Comparison of ENCODE assay signal across 25 mouse cellular contexts in the genomic region with DNA sequence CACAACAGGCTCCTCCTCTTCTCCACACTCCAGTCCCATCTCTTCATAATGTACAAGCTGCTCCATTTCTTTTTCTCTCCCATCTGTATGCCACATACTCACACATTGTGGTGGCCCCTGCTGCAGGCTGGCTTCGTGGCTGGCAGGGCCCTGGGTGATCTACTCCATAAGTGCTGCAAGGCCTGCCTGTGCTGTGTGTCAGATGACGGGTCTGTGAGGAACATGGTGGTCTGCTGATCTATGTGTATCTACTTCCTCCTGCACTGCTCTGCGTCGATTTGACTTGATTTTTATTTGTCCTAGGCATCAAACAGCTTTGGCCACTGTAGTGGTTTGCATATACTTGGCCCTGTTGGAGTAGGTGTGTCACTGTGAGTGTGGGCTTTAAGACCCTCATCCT.
A peak's percentile ranks its signal among the peaks of the same experiment; 100 is the strongest.
DNase-seq lines count a peak whose midpoint lies in the region; ATAC-seq lines count a peak whose summit lies in the region.
"Had no signal": no experiment of that assay in that cellular context is flagged by ENCODE, and none has a peak within 500 bp of the region (broad histone marks: within the 10 kb centered on the region; RNA-seq: fewer than 3 reads in every experiment).

No protein-coding gene starts in this region.

- no peak overlapping the region for H3K27ac ChIP-seq in embryonic facial prominence, embryonic 11.5 days (replicated peaks; ENCODE audit: low read depth, low read length)
- H3K27ac ChIP-seq in embryonic facial prominence, embryonic 10.5 days (replicated peaks) = no peak overlapping the region
- no peak overlapping the region for H3K27ac ChIP-seq in intestine, embryonic 15.5 days
- H3K27ac ChIP-seq in intestine, embryonic 16.5 days (ENCODE audit: low read length) = no peak overlapping the region
- no peak overlapping the region for H3K27ac ChIP-seq in liver, embryonic 11.5 days (ENCODE audit: low read depth, low read length)
- H3K27ac ChIP-seq in liver, embryonic 12.5 days = no peak overlapping the region
- no peak overlapping the region for H3K27ac ChIP-seq in midbrain, embryonic 13.5 days
- no peak overlapping the region for H3K27ac ChIP-seq in midbrain, embryonic 16.5 days (ENCODE audit: low read length)
- H3K27ac ChIP-seq: embryonic facial prominence, embryonic 15.5 days; gastrocnemius, adult 2 months; heart, embryonic 15.5 days; macrophage had no signal

- no peak overlapping the region for H3K9ac ChIP-seq in embryonic facial prominence, embryonic 11.5 days (replicated peaks; ENCODE audit: low read length)
- no peak overlapping the region for H3K9ac ChIP-seq in intestine, embryonic 15.5 days
- H3K9ac ChIP-seq in intestine, embryonic 16.5 days (ENCODE audit: low read depth, low read length) = no peak overlapping the region
- H3K9ac ChIP-seq in liver, embryonic 11.5 days (ENCODE audit: low read depth, low read length) = no peak overlapping the region
- no peak overlapping the region for H3K9ac ChIP-seq in liver, embryonic 12.5 days
- no peak overlapping the region for H3K9ac ChIP-seq in midbrain, embryonic 13.5 days (replicated peaks)
- H3K9ac ChIP-seq in midbrain, embryonic 16.5 days (ENCODE audit: low read depth, low read length) = no peak overlapping the region
- H3K9ac ChIP-seq: embryonic facial prominence, embryonic 15.5 days; heart, embryonic 15.5 days had no signal

- H3K4me3 ChIP-seq in embryonic facial prominence, embryonic 11.5 days (ENCODE audit: low read depth, low read length) = no peak overlapping the region
- H3K4me3 ChIP-seq in embryonic facial prominence, embryonic 10.5 days = no peak overlapping the region
- H3K4me3 ChIP-seq in intestine, embryonic 15.5 days (replicated peaks) = no peak overlapping the region
- H3K4me3 ChIP-seq in intestine, embryonic 16.5 days (ENCODE audit: low read length) = no peak overlapping the region
- H3K4me3 ChIP-seq in liver, embryonic 11.5 days (ENCODE audit: low read depth, low read length) = no peak overlapping the region
- no peak overlapping the region for H3K4me3 ChIP-seq in liver, embryonic 12.5 days
- no peak overlapping the region for H3K4me3 ChIP-seq in midbrain, embryonic 13.5 days (replicated peaks)
- H3K4me3 ChIP-seq in midbrain, embryonic 16.5 days (ENCODE audit: low read depth, low read length) = no peak overlapping the region
- H3K4me3 ChIP-seq: embryonic facial prominence, embryonic 15.5 days; gastrocnemius, adult 2 months; heart, embryonic 15.5 days had no signal

- no peaks in the 10 kb centered on the region for H3K36me3 ChIP-seq in embryonic facial prominence, embryonic 11.5 days (replicated peaks; ENCODE audit: control insufficient read depth, insufficient read depth, low read depth, low read length)
- no peaks in the 10 kb centered on the region for H3K36me3 ChIP-seq in embryonic facial prominence, embryonic 10.5 days (replicated peaks)
- no peaks in the 10 kb centered on the region for H3K36me3 ChIP-seq in intestine, embryonic 15.5 days
- no peaks in the 10 kb centered on the region for H3K36me3 ChIP-seq in intestine, embryonic 16.5 days (ENCODE audit: control insufficient read depth, insufficient read depth, low read length)
- H3K36me3 ChIP-seq in liver, embryonic 11.5 days (ENCODE audit: control insufficient read depth, insufficient read depth, low read length) = no peaks in the 10 kb centered on the region
- H3K36me3 ChIP-seq in liver, embryonic 12.5 days = no peaks in the 10 kb centered on the region
- H3K36me3 ChIP-seq in midbrain, embryonic 13.5 days = no peaks in the 10 kb centered on the region
- H3K36me3 ChIP-seq in midbrain, embryonic 16.5 days (ENCODE audit: control insufficient read depth, insufficient read depth, low read length) = no peaks in the 10 kb centered on the region
- H3K36me3 ChIP-seq: embryonic facial prominence, embryonic 15.5 days; heart, embryonic 15.5 days had no signal

- H3K27me3 ChIP-seq in embryonic facial prominence, embryonic 11.5 days (ENCODE audit: control insufficient read depth, insufficient read depth, low read length) = no peaks in the 10 kb centered on the region
- H3K27me3 ChIP-seq in embryonic facial prominence, embryonic 10.5 days (replicated peaks; ENCODE audit: low read depth, poor library complexity, severe bottlenecking) = no peaks in the 10 kb centered on the region
- no peaks in the 10 kb centered on the region for H3K27me3 ChIP-seq in intestine, embryonic 15.5 days (replicated peaks)
- no peaks in the 10 kb centered on the region for H3K27me3 ChIP-seq in intestine, embryonic 16.5 days (replicated peaks; ENCODE audit: control insufficient read depth, insufficient read depth, low read length)
- H3K27me3 ChIP-seq in liver, embryonic 11.5 days (replicated peaks; ENCODE audit: control insufficient read depth, insufficient read depth, low read length) = no peaks in the 10 kb centered on the region
- no peaks in the 10 kb centered on the region for H3K27me3 ChIP-seq in liver, embryonic 12.5 days (replicated peaks)
- no peaks in the 10 kb centered on the region for H3K27me3 ChIP-seq in midbrain, embryonic 13.5 days
- H3K27me3 ChIP-seq in midbrain, embryonic 16.5 days (ENCODE audit: control insufficient read depth, insufficient read depth, low read depth, low read length) = no peaks in the 10 kb centered on the region
- H3K27me3 ChIP-seq: CH12.LX; embryonic facial prominence, embryonic 15.5 days; heart, embryonic 15.5 days had no signal

- 78% methylated on average over 4 of the region's 4 CpGs for WGBS in embryonic facial prominence, embryonic 11.5 days
- WGBS in embryonic facial prominence, embryonic 10.5 days = 83% methylated on average over 4 of the region's 4 CpGs
- 59% methylated on average over 4 of the region's 4 CpGs for WGBS in intestine, embryonic 15.5 days
- 62% methylated on average over 4 of the region's 4 CpGs for WGBS in intestine, embryonic 16.5 days
- 61% methylated on average over 4 of the region's 4 CpGs for WGBS in liver, embryonic 11.5 days
- 51% methylated on average over 4 of the region's 4 CpGs for WGBS in liver, embryonic 12.5 days (ENCODE audit: insufficient replicate concordance)
- WGBS in midbrain, embryonic 13.5 days = 86% methylated on average over 4 of the region's 4 CpGs
- WGBS in midbrain, embryonic 16.5 days = 87% methylated on average over 4 of the region's 4 CpGs

- H3K4me1 ChIP-seq in embryonic facial prominence, embryonic 11.5 days (ENCODE audit: control insufficient read depth, insufficient read depth, low read length) = no peaks in the 10 kb centered on the region
- peaks cover 15% of the 10 kb centered on the region for H3K4me1 ChIP-seq in embryonic facial prominence, embryonic 10.5 days
- peaks cover 9% of the 10 kb centered on the region; the same call in 1 of the 2 replicates for H3K4me1 ChIP-seq in intestine, embryonic 15.5 days (replicated peaks)
- peaks cover 5% of the 10 kb centered on the region; the same call in 1 of the 2 replicates for H3K4me1 ChIP-seq in intestine, embryonic 16.5 days (ENCODE audit: control insufficient read depth, insufficient read depth, low read length)
- no peaks in the 10 kb centered on the region for H3K4me1 ChIP-seq in liver, embryonic 11.5 days (replicated peaks; ENCODE audit: control insufficient read depth, insufficient read depth, low read length)
- H3K4me1 ChIP-seq in liver, embryonic 12.5 days = no peaks in the 10 kb centered on the region
- 0 out of 2 replicates have a peak, but pooled peaks cover 3% of the 10 kb centered on the region for H3K4me1 ChIP-seq in midbrain, embryonic 13.5 days (replicated peaks)
- H3K4me1 ChIP-seq in midbrain, embryonic 16.5 days (ENCODE audit: control insufficient read depth, insufficient read depth, low read length) = no peaks in the 10 kb centered on the region
- H3K4me1 ChIP-seq: heart, embryonic 15.5 days had no signal

- no peaks in the 10 kb centered on the region for H3K9me3 ChIP-seq in embryonic facial prominence, embryonic 11.5 days (replicated peaks; ENCODE audit: control insufficient read depth, low read length)
- H3K9me3 ChIP-seq in embryonic facial prominence, embryonic 10.5 days = no peaks in the 10 kb centered on the region
- H3K9me3 ChIP-seq in intestine, embryonic 15.5 days = no peaks in the 10 kb centered on the region
- no peaks in the 10 kb centered on the region for H3K9me3 ChIP-seq in intestine, embryonic 16.5 days (ENCODE audit: control insufficient read depth, low read length)
- H3K9me3 ChIP-seq in liver, embryonic 11.5 days (ENCODE audit: control insufficient read depth, low read length) = no peaks in the 10 kb centered on the region
- H3K9me3 ChIP-seq in liver, embryonic 12.5 days (replicated peaks) = no peaks in the 10 kb centered on the region
- no peaks in the 10 kb centered on the region for H3K9me3 ChIP-seq in midbrain, embryonic 13.5 days
- H3K9me3 ChIP-seq in midbrain, embryonic 16.5 days (replicated peaks; ENCODE audit: control insufficient read depth, low read length, poor library complexity, severe bottlenecking) = no peaks in the 10 kb centered on the region; the same call in 1 of the 2 replicates
- H3K9me3 ChIP-seq: embryonic facial prominence, embryonic 15.5 days; heart, embryonic 15.5 days had no signal

- no peak for DNase-seq in embryonic facial prominence, embryonic 11.5 days (ENCODE audit: low spot score)
- DNase-seq in embryonic facial prominence, embryonic 10.5 days (ENCODE audit: low spot score) = no peak
- DNase-seq in liver, embryonic 11.5 days (ENCODE audit: low spot score) = peak; percentile 27
- DNase-seq: adrenal gland, adult 2 months; adrenal gland, postnatal 36 days; cerebellum, adult 18-20 months; gastrocnemius, adult 2 months; gastrocnemius, postnatal 36 days; layer of hippocampus, postnatal 36 days; liver; midbrain, embryonic 14.5 days; thymus, adult 2 months; thymus, postnatal 36 days had no signal

- 0 out of 2 replicates have a peak, but pooled peaks have one; percentile 44 for ATAC-seq in embryonic facial prominence, embryonic 11.5 days (replicated peaks; ENCODE audit: insufficient number of reproducible peaks, low FRiP score, low TSS enrichment, low read depth)
- peak; percentile 14; the same call in 1 of the 2 replicates for ATAC-seq in intestine, embryonic 15.5 days
- no peak for ATAC-seq in intestine, embryonic 16.5 days
- no peak for ATAC-seq in liver, embryonic 11.5 days (replicated peaks; ENCODE audit: low FRiP score)
- ATAC-seq in liver, embryonic 12.5 days = no peak
- ATAC-seq in midbrain, embryonic 13.5 days = 0 out of 2 replicates have a peak, but pooled peaks have one; percentile 9
- ATAC-seq in midbrain, embryonic 16.5 days = no peak
- ATAC-seq: activated CD4-positive, CD25-positive, alpha-beta regulatory T cell, adult 4 months; forebrain, embryonic 16.5 days; hindbrain, embryonic 16.5 days had no signal

- H3K4me2 ChIP-seq in embryonic facial prominence, embryonic 11.5 days (ENCODE audit: low read depth, low read length) = no peak overlapping the region
- no peak overlapping the region for H3K4me2 ChIP-seq in intestine, embryonic 15.5 days (replicated peaks)
- H3K4me2 ChIP-seq in intestine, embryonic 16.5 days (ENCODE audit: low read depth, low read length) = no peak overlapping the region
- H3K4me2 ChIP-seq in liver, embryonic 11.5 days = no peak overlapping the region
- H3K4me2 ChIP-seq in liver, embryonic 12.5 days = no peak overlapping the region
- no peak overlapping the region for H3K4me2 ChIP-seq in midbrain, embryonic 13.5 days (replicated peaks)
- H3K4me2 ChIP-seq in midbrain, embryonic 16.5 days (ENCODE audit: low read length) = no peak overlapping the region
- H3K4me2 ChIP-seq: embryonic facial prominence, embryonic 15.5 days; heart, embryonic 15.5 days had no signal

Comparison
In these comparisons a context has a peak if more than half of its experiments do, and no peak if none do; other contexts are left out.
1. ATAC-seq: peak in embryonic facial prominence, embryonic 11.5 days (single experiment), intestine, embryonic 15.5 days (single experiment) and midbrain, embryonic 13.5 days (single experiment); none in intestine, embryonic 16.5 days (single experiment), liver, embryonic 11.5 days (single experiment), liver, embryonic 12.5 days (single experiment) and midbrain, embryonic 16.5 days (single experiment).